Mouse (Mus musculus): Measurements from ENCODE around the gene Gabpb2.
"Not testable (repeated sequence)": the region's sequence is repeated elsewhere in the genome, so short reads cannot be mapped to it uniquely, and the experiment has no call there.

Gene Gabpb2

GRCm38 (mm10) chr3:95159987-95160963 is 57.4 kb downstream of the Gabpb2 start, which contains the start of gene Sema6c:
Gene Sema6c, plus strand, starts transcription at chr3:95160457.
- peak; percentile 74 for DNase-seq (ENCODE audit: low read depth, low spot score)

GRCm38 (mm10) chr3:95159511-95159986 is 58.2 kb downstream of the Gabpb2 start:
- no peak for DNase-seq (ENCODE audit: low read depth, low spot score)

GRCm38 (mm10) chr3:95153874-95154273 is 63.8 kb downstream of the Gabpb2 start:
- no peak for DNase-seq (ENCODE audit: low read depth, low spot score)

GRCm38 (mm10) chr3:95147924-95148323 is 69.8 kb downstream of the Gabpb2 start:
- DNase-seq (ENCODE audit: low read depth, low spot score) = no peak

- DNase-seq (ENCODE audit: low read depth, low spot score) = peak; percentile 67
Observed at GRCm38 (mm10) chr3:95142617-95143011, 75.1 kb downstream of the Gabpb2 start.

GRCm38 (mm10) chr3:95141952-95142616 is 75.6 kb downstream of the Gabpb2 start, which contains the start of gene Tnfaip8l2:
Gene Tnfaip8l2, minus strand, starts transcription at chr3:95142360.
- DNase-seq (ENCODE audit: low read depth, low spot score) = no peak

- DNase-seq (ENCODE audit: low read depth, low spot score) = no peak
Observed at GRCm38 (mm10) chr3:95141474-95141873, 76.2 kb downstream of the Gabpb2 start.

GRCm38 (mm10) chr3:95140795-95141194 is 76.9 kb downstream of the Gabpb2 start:
- no peak for DNase-seq (ENCODE audit: low read depth, low spot score)

- DNase-seq (ENCODE audit: low read depth, low spot score) = no peak
Observed at GRCm38 (mm10) chr3:95140289-95140595, 77.5 kb downstream of the Gabpb2 start.

- DNase-seq (ENCODE audit: low read depth, low spot score) = no peak
Observed at GRCm38 (mm10) chr3:95139586-95140288, 78.0 kb downstream of the Gabpb2 start.

GRCm38 (mm10) chr3:95136336-95136735 is 81.4 kb downstream of the Gabpb2 start:
- DNase-seq (ENCODE audit: low read depth, low spot score) = no peak

- no peak for DNase-seq (ENCODE audit: low read depth, low spot score)
Observed at GRCm38 (mm10) chr3:95135433-95136052, 82.2 kb downstream of the Gabpb2 start.

GRCm38 (mm10) chr3:95135023-95135422 is 82.7 kb downstream of the Gabpb2 start:
- DNase-seq (ENCODE audit: low read depth, low spot score) = no peak

- not testable (repeated sequence) for DNase-seq (ENCODE audit: low read depth, low spot score)
Observed at GRCm38 (mm10) chr3:95134133-95134532, 83.6 kb downstream of the Gabpb2 start.

- DNase-seq (ENCODE audit: low read depth, low spot score) = peak; percentile 87
Observed at GRCm38 (mm10) chr3:95133680-95134101, 84.0 kb downstream of the Gabpb2 start, which contains the start of the genes Scnm1 and Lysmd1. Gene Scnm1, minus strand, starts transcription at chr3:95134011. Gene Lysmd1, plus strand, starts transcription at chr3:95134088.

GRCm38 (mm10) chr3:95133176-95133575 is 84.5 kb downstream of the Gabpb2 start:
- no peak for DNase-seq (ENCODE audit: low read depth, low spot score)

- not testable (repeated sequence) for DNase-seq (ENCODE audit: low read depth, low spot score)
Observed at GRCm38 (mm10) chr3:95132389-95132788, 85.3 kb downstream of the Gabpb2 start.
